Mouse (Mus musculus) bone marrow macrophage, adult 2 months (primary cell): ENCODE measurements around the gene Gnaz.

Experiments
- CTCF ChIP-seq: IDR thresholded peaks from 2 replicates; pipeline ENCODE4 v1.5.1; 2012; ENCODE audit warnings: low read depth, mild to moderate bottlenecking, low read length, moderate library complexity
- POLR2A ChIP-seq: IDR thresholded peaks from 2 replicates; pipeline ENCODE4 v1.6.1; 2012; ENCODE audit warnings: mild to moderate bottlenecking, low read depth, low read length, borderline replicate concordance

GRCm38 (mm10) chr10:75021138-75021537 is 54.2 kb downstream of the Gnaz start:
- TF ChIP-seq CTCF (peak; percentile 44; the same call in 1 of the 2 replicates), POLR2A (no peak)
